Mouse (Mus musculus): Measurements from ENCODE around the gene Ip6k1. TPM values are rescaled to one million over a fixed set of nuclear protein-coding genes. Genes with fewer than 3 reads are reported as not detected.

Gene Ip6k1
- polyA plus RNA-seq, 1 experiment, result 78.9 TPM

- Histone ChIP-seq H3K27ac (ENCODE audit: insufficient read depth, low read depth, low read length) (no peak overlapping the region), H3K36me3 (ENCODE audit: control insufficient read depth, insufficient read depth, low read length) (no peaks in the 10 kb centered on the region), H3K27me3 (replicated peaks; ENCODE audit: control insufficient read depth, insufficient read depth, low read length) (no peaks in the 10 kb centered on the region), H3K4me3 (ENCODE audit: insufficient read depth, low read depth, low read length) (no peak overlapping the region), H3K4me1 (ENCODE audit: control insufficient read depth, insufficient read depth, low read length) (no peaks in the 10 kb centered on the region)
- DNase-seq, result peak; percentile 33
- no peak for TF ChIP-seq CTCF (conservative IDR thresholded peaks at IDR 0.05; ENCODE audit: insufficient read depth, insufficient read length, low read depth, low read length)
- TF ChIP-seq POLR2A (IDR thresholded peaks at IDR 0.05; ENCODE audit: low read depth, low read length), result no peak
- WGBS, result 61% methylated on average over 8 of the region's 8 CpGs
Observed at GRCm38 (mm10) chr9:107971690-107972541, 30.4 kb upstream of the Ip6k1 start.

GRCm38 (mm10) chr9:107974491-107975171, 27.7 kb upstream of the Ip6k1 start:
- 73% methylated on average over 10 of the region's 10 CpGs for WGBS
- no peak overlapping the region for H3K4me3 ChIP-seq (ENCODE audit: insufficient read depth, low read depth, low read length)
- no peak for TF ChIP-seq CTCF (conservative IDR thresholded peaks at IDR 0.05; ENCODE audit: insufficient read depth, insufficient read length, low read depth, low read length)

GRCm38 (mm10) chr9:107975399-107976386, 26.6 kb upstream of the Ip6k1 start, which contains the start of gene Uba7:
TSS of gene Uba7 (plus strand) at chr9:107975505.
- WGBS, result 55% methylated on average over 12 of the region's 12 CpGs
- Histone ChIP-seq H3K27ac (ENCODE audit: insufficient read depth, low read depth, low read length) (peak within 1 kb of the TSS; percentile 73), H3K36me3 (ENCODE audit: control insufficient read depth, insufficient read depth, low read length) (no peaks in the 10 kb centered on the region), H3K27me3 (replicated peaks; ENCODE audit: control insufficient read depth, insufficient read depth, low read length) (no peaks in the 10 kb centered on the region), H3K4me1 (ENCODE audit: control insufficient read depth, insufficient read depth, low read length) (no peaks in the 10 kb centered on the region), H3K4me3 (ENCODE audit: insufficient read depth, low read depth, low read length) (peak within 1 kb of the TSS; percentile 60)
- DNase-seq, result peak; percentile 72
- TF ChIP-seq POLR2A (IDR thresholded peaks at IDR 0.05; ENCODE audit: low read depth, low read length), result no peak
- TF ChIP-seq CTCF (conservative IDR thresholded peaks at IDR 0.05; ENCODE audit: insufficient read depth, insufficient read length, low read depth, low read length), result no peak

More at GRCm38 (mm10) chr9:107974491-107975171, 27.7 kb upstream of the Ip6k1 start:
- H3K36me3 ChIP-seq (ENCODE audit: control insufficient read depth, insufficient read depth, low read length), result no peaks in the 10 kb centered on the region
- DNase-seq, result no peak
- H3K4me1 ChIP-seq (ENCODE audit: control insufficient read depth, insufficient read depth, low read length), result no peaks in the 10 kb centered on the region
- no peaks in the 10 kb centered on the region for H3K27me3 ChIP-seq (replicated peaks; ENCODE audit: control insufficient read depth, insufficient read depth, low read length)
- H3K27ac ChIP-seq (ENCODE audit: insufficient read depth, low read depth, low read length), result no peak overlapping the region

- H3K27ac ChIP-seq (ENCODE audit: insufficient read depth, low read depth, low read length), result no peak overlapping the region
- DNase-seq, result no peak
- no peaks in the 10 kb centered on the region for H3K36me3 ChIP-seq (ENCODE audit: control insufficient read depth, insufficient read depth, low read length)
- H3K4me3 ChIP-seq (ENCODE audit: insufficient read depth, low read depth, low read length), result no peak overlapping the region
- WGBS, result 92% methylated on average over 12 of the region's 12 CpGs
- H3K4me1 ChIP-seq (ENCODE audit: control insufficient read depth, insufficient read depth, low read length), result no peaks in the 10 kb centered on the region
- no peak for TF ChIP-seq POLR2A (IDR thresholded peaks at IDR 0.05; ENCODE audit: low read depth, low read length)
- no peak for TF ChIP-seq CTCF (conservative IDR thresholded peaks at IDR 0.05; ENCODE audit: insufficient read depth, insufficient read length, low read depth, low read length)
- H3K27me3 ChIP-seq (replicated peaks; ENCODE audit: control insufficient read depth, insufficient read depth, low read length), result no peaks in the 10 kb centered on the region
Observed at GRCm38 (mm10) chr9:107978815-107979214, 23.5 kb upstream of the Ip6k1 start.

GRCm38 (mm10) chr9:107981684-107982605, 20.4 kb upstream of the Ip6k1 start:
- H3K4me3 ChIP-seq (ENCODE audit: insufficient read depth, low read depth, low read length), result peak overlapping the region; percentile 21; the same call in 1 of the 2 replicates
- peak; percentile 46 for DNase-seq
- TF ChIP-seq CTCF (conservative IDR thresholded peaks at IDR 0.05; ENCODE audit: insufficient read depth, insufficient read length, low read depth, low read length) (no peak), POLR2A (IDR thresholded peaks at IDR 0.05; ENCODE audit: low read depth, low read length) (no peak)
- no peaks in the 10 kb centered on the region for H3K36me3 ChIP-seq (ENCODE audit: control insufficient read depth, insufficient read depth, low read length)
- WGBS, result 47% methylated on average over 7 of the region's 7 CpGs
- H3K27me3 ChIP-seq (replicated peaks; ENCODE audit: control insufficient read depth, insufficient read depth, low read length), result no peaks in the 10 kb centered on the region
- H3K4me1 ChIP-seq (ENCODE audit: control insufficient read depth, insufficient read depth, low read length), result no peaks in the 10 kb centered on the region; the same call in 1 of the 2 replicates
- H3K27ac ChIP-seq (ENCODE audit: insufficient read depth, low read depth, low read length), result peak overlapping the region; percentile 93
